Mouse (Mus musculus) liver, postnatal 0 days (tissue): ENCODE data around the gene Ngb. TPM values are rescaled to one million over a fixed set of nuclear protein-coding genes. Genes with fewer than 3 reads are reported as not detected.

Experiments used
- ATAC-seq: fragments of 200-750 bp; cut with Nextera tagmentation; 2 replicates; pipeline ENCODE4 v1.8.0; 2017; ENCODE audit warnings: mild to moderate bottlenecking, moderate library complexity
- DNase-seq: peaks from one replicate; pipeline ENCODE4 v3.0.0-alpha.2; 2016
- H3K27ac ChIP-seq: fragments of 300-500 bp; sonication (generic); 2 replicates; pipeline ENCODE4 v1.5.1; 2014; ENCODE audit warnings: antibody characterized with exemption, moderate library complexity, mild to moderate bottlenecking, low read depth
- H3K27me3 ChIP-seq: fragments of 300-500 bp; sonication (generic); 2 replicates; pipeline ENCODE4 v1.6.1; 2014; ENCODE audit warnings: low read length, control low read depth, mixed read lengths; ENCODE audit not compliant: insufficient read depth
- H3K36me3 ChIP-seq: fragments of 300-500 bp; sonication (generic); replicated peaks from 2 replicates; pipeline ENCODE4 v1.6.1; 2014; ENCODE audit warnings: mild to moderate bottlenecking, control low read depth, low read length, moderate library complexity, mixed read lengths; ENCODE audit not compliant: insufficient read depth
- H3K4me1 ChIP-seq: fragments of 300-500 bp; sonication (generic); 2 replicates; pipeline ENCODE4 v1.6.1; 2014; ENCODE audit warnings: antibody characterized with exemption, mild to moderate bottlenecking, control low read depth; ENCODE audit not compliant: insufficient read depth
- H3K4me2 ChIP-seq: fragments of 300-500 bp; sonication (generic); 2 replicates; pipeline ENCODE4 v1.6.1; 2014; ENCODE audit warnings: low read depth, mild to moderate bottlenecking, low read length, moderate library complexity, mixed read lengths
- H3K4me3 ChIP-seq: fragments of 300-500 bp; sonication (generic); 2 replicates; pipeline ENCODE4 v1.5.1; 2014; ENCODE audit warnings: low read depth, low read length
- H3K9ac ChIP-seq: fragments of 300-500 bp; sonication (generic); replicated peaks from 2 replicates; pipeline ENCODE4 v1.6.1; 2014; ENCODE audit warnings: mild to moderate bottlenecking, moderate library complexity
- H3K9me3 ChIP-seq: fragments of 300-500 bp; sonication (generic); 2 replicates; pipeline ENCODE4 v1.6.1; 2016; ENCODE audit warnings: mild to moderate bottlenecking, control low read depth, low read length, mixed read lengths
- CTCF ChIP-seq: sonication (generic); IDR thresholded peaks from 2 replicates; pipeline ENCODE4 v1.5.1; 2016; ENCODE audit warnings: antibody characterized with exemption, low read depth
- EP300 ChIP-seq: IDR thresholded peaks from 2 replicates; pipeline ENCODE4 v1.6.1; 2016; ENCODE audit warnings: antibody characterized with exemption, low read depth, mild to moderate bottlenecking
- WGBS: fragments of 180-500 bp; shearing (Covaris S2); extraction: QIAGEN DNeasy Blood & Tissue Kit; methylation state at CpG from one replicate; pipeline ENCODE4 v1.1.7; 2014; ENCODE audit not compliant: insufficient replicate concordance; 5-methylcytosine and 5-hydroxymethylcytosine counted together
- polyA plus RNA-seq: library from polyadenylated mRNA; unstranded; fragments of >200 nt; fragmentation: Nextera tagmentation; extraction: Ambion mirVana; gene quantifications from 2 replicates; pipeline ENCODE4 v1.2.1, GENCODE M21; 2015

Ngb gene
- polyA plus RNA-seq, 1 experiment from 2014 or later = not detected

DNA sequence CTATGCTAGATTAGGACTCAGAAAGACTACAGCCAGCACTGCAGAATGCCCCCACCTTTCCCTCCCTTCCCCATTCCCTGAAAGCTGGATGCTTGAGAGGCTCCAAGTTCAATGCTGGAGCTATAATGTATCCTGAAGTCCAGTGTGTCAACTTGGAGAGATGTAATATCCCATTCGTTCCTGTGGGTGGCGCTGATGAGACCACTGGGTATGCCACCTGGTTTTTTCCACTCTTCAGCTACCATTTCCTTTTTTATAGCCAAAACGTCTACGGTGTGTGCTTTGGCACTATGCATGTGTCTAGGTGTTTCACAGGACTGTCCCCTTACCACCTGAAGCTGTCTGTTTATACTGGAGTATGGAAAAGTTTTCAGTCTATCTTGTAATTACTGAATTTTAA is 14.0 kb downstream of the Ngb start:
- no peak overlapping the region for H3K9ac ChIP-seq
- no peak overlapping the region for H3K4me2 ChIP-seq
- H3K27me3 ChIP-seq = no peaks in the 10 kb centered on the region
- peaks cover 2% of the 10 kb centered on the region; the same call in 1 of the 2 replicates for H3K4me1 ChIP-seq
- no peak overlapping the region for H3K4me3 ChIP-seq
- H3K9me3 ChIP-seq = no peaks in the 10 kb centered on the region
- DNase-seq = no peak
- no peak overlapping the region for H3K27ac ChIP-seq
- ATAC-seq = no peak
- peak; percentile 50 for TF ChIP-seq CTCF
- TF ChIP-seq EP300 = no peak
- 32% methylated on average over 4 of the region's 4 CpGs for WGBS
- H3K36me3 ChIP-seq = no peaks in the 10 kb centered on the region

DNA sequence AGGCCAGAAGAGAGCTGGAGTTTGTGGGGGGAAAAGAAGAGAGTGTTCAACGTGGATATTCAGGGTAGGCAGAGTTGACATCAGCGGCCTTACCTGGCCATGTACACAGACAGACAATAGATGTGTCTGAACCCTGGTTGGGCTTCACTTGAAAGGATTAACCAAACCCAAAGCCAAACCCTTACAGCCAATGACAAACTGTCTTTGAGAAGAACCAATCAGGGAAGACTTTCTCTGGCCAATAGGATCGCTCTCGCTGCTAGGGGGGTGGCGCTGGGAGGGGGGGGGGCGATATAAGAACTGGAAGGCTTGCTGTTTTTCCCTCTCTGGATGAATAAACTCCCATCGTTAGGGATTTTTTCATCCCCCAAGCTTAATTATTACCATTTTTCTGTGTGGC is 15.1 kb downstream of the Ngb start:
- no peak overlapping the region for H3K9ac ChIP-seq
- no peak overlapping the region for H3K4me3 ChIP-seq
- DNase-seq (no peak), ATAC-seq (no peak)
- no peaks in the 10 kb centered on the region for H3K27me3 ChIP-seq
- H3K9me3 ChIP-seq = no peaks in the 10 kb centered on the region
- 66% methylated on average over 7 of the region's 7 CpGs for WGBS
- no peak overlapping the region for H3K4me2 ChIP-seq
- TF ChIP-seq CTCF (no peak), EP300 (no peak)
- H3K27ac ChIP-seq = no peak overlapping the region
- no peaks in the 10 kb centered on the region for H3K36me3 ChIP-seq
- H3K4me1 ChIP-seq = peaks cover 2% of the 10 kb centered on the region; the same call in 1 of the 2 replicates

DNA sequence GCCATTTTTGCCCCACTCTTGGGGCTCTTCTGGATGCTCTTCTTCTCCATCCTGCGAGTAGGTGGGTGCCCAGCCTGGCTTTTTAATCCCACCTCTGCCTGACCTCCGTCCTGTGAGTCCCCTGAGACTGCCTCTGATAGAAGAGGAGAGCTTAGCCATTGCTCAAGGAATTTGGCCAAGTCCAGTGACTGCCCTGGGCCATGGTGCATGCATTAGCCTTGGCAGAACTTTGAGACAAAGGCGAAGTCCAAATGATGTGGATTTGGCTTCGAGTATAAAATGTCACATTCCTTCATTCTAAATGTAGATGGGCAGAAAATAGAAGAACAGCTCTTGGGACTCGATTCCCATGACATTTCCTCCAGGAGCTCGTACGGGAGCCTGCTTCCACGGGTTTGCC is 19.5 kb downstream of the Ngb start:
- WGBS = 67% methylated on average over 8 of the region's 8 CpGs
- ATAC-seq (no peak), DNase-seq (no peak)
- Histone ChIP-seq H3K27ac (no peak overlapping the region), H3K27me3 (no peaks in the 10 kb centered on the region), H3K9ac (no peak overlapping the region), H3K4me2 (no peak overlapping the region), H3K4me1 (no peaks in the 10 kb centered on the region), H3K36me3 (no peaks in the 10 kb centered on the region), H3K4me3 (no peak overlapping the region), H3K9me3 (no peaks in the 10 kb centered on the region)
- TF ChIP-seq CTCF (no peak), EP300 (no peak)

DNA sequence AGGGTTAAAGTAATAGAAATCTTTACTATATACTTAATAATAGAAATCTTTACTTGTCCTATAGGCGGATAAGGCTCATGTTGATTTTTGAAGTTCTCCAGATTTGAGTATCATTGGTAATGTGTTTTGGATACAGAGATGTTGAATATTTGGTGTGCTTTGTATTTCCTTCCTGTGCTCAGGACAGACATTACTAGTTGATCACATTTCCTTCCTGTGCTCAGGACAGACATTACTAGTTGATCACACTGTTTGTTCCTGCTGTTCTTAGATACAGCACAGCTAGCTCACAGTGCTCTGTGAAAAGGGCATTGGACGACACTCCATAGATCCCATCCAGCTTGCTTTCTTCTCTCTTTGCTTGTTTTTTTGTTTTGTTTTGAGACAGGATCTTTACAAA is 25.7 kb downstream of the Ngb start:
- WGBS = 83% methylated on average over 2 of the region's 2 CpGs
- no peaks in the 10 kb centered on the region for H3K9me3 ChIP-seq
- H3K27ac ChIP-seq = no peak overlapping the region
- H3K36me3 ChIP-seq = no peaks in the 10 kb centered on the region
- H3K27me3 ChIP-seq = no peaks in the 10 kb centered on the region
- TF ChIP-seq EP300 = no peak
- TF ChIP-seq CTCF = no peak
- H3K4me1 ChIP-seq = no peaks in the 10 kb centered on the region
- ATAC-seq (no peak), DNase-seq (no peak)
- no peak overlapping the region for H3K4me2 ChIP-seq
- no peak overlapping the region for H3K9ac ChIP-seq
- H3K4me3 ChIP-seq = no peak overlapping the region

DNA sequence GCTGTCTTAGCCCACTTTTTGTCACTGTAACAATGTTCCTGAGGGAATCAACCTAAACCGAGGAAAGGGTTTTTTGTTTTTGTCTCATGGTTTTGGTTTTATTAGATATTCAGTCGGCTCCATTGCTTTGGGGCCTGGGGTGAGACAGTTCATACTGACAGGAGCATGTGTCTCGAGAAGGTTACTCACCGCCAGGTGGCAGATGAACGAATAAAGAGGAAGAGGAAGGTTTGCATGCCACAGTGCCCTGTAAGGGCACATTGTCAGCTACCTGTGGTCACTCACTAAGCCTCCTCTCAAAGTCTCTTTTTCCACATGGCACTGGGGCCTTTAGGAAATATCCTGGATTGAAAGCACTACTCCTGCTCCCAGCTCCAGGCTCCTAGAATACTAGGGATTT is 31.8 kb downstream of the Ngb start:
- no peak overlapping the region for H3K4me2 ChIP-seq
- DNase-seq (no peak), ATAC-seq (no peak)
- H3K36me3 ChIP-seq = no peaks in the 10 kb centered on the region
- no peaks in the 10 kb centered on the region for H3K4me1 ChIP-seq
- H3K9me3 ChIP-seq = no peaks in the 10 kb centered on the region
- no peak for TF ChIP-seq EP300
- TF ChIP-seq CTCF = no peak
- no peak overlapping the region for H3K4me3 ChIP-seq
- no peak overlapping the region for H3K27ac ChIP-seq
- no peak overlapping the region for H3K9ac ChIP-seq
- WGBS = 57% methylated on average over 5 of the region's 5 CpGs
- H3K27me3 ChIP-seq = no peaks in the 10 kb centered on the region

DNA sequence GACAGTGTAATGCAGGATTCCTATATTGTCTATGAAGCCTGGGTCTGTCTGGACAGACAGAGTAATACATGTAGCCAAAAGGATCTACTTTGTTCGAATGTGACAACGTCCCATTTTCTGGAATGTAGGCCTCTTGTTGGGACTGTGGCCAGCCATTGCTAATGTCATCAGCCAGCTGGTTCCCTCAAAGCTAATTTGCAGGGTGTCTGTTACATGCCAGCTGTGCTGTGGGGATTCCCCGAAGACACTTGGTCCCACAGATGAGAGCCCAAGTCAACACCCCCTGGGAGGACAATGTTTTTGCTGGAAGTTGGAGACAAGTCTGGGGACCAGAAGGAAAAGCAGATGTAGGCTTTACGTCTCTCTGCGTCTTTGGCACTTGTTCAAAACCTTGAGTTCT is 35.9 kb downstream of the Ngb start:
- no peak overlapping the region for H3K4me3 ChIP-seq
- DNase-seq = no peak
- no peak for TF ChIP-seq CTCF
- no peak for TF ChIP-seq EP300
- no peak overlapping the region for H3K27ac ChIP-seq
- no peaks in the 10 kb centered on the region for H3K36me3 ChIP-seq
- no peak overlapping the region for H3K9ac ChIP-seq
- no peak for ATAC-seq
- no peaks in the 10 kb centered on the region for H3K27me3 ChIP-seq
- no peaks in the 10 kb centered on the region for H3K9me3 ChIP-seq
- 85% methylated on average over 5 of the region's 5 CpGs for WGBS
- no peaks in the 10 kb centered on the region for H3K4me1 ChIP-seq
- H3K4me2 ChIP-seq = no peak overlapping the region

DNA sequence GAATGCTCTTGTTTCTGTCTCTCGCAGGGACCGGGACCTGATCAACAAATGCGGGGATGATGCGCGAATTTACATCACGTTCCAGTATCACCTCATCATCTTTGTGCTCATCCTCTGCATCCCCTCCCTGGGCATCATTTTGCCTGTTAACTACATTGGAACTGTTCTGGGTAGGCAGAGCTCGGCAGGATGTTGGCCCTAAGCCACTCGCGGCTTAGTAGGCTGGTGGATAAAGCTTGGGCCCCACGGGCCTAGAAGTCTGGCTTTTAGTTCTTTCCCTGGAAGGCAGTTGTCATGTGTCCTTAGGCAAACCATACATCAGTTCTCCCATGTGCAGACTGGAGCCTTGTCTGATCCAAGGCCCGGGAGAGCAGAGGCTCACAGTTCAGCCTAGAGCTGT is 36.9 kb downstream of the Ngb start:
- no peak overlapping the region for H3K4me3 ChIP-seq
- H3K4me2 ChIP-seq = no peak overlapping the region
- H3K9me3 ChIP-seq = no peaks in the 10 kb centered on the region
- no peak overlapping the region for H3K9ac ChIP-seq
- no peaks in the 10 kb centered on the region for H3K27me3 ChIP-seq
- DNase-seq (no peak), ATAC-seq (no peak)
- no peak overlapping the region for H3K27ac ChIP-seq
- no peak for TF ChIP-seq EP300
- no peak for TF ChIP-seq CTCF
- 82% methylated on average over 11 of the region's 11 CpGs for WGBS
- no peaks in the 10 kb centered on the region for H3K4me1 ChIP-seq
- H3K36me3 ChIP-seq = no peaks in the 10 kb centered on the region
